Mouse (Mus musculus) bone marrow, adult 2 months (tissue): ENCODE measurements at regions not wholly inside any gene's neighbourhood (a gene's known extent, or its start where the extent isn't known, plus 50 kb on each side); places are given as distances from the start of the nearest gene placed in this dataset.

Experiments
- CTCF ChIP-seq: fragments of 200-500 bp; IDR thresholded peaks from 2 replicates; pipeline ENCODE4 v1.5.1; 2011; ENCODE audit warnings: low read length, control low read depth; ENCODE audit not compliant: control insufficient read depth, insufficient read depth
- POLR2A ChIP-seq: fragments of 200-500 bp; IDR thresholded peaks from 2 replicates; pipeline ENCODE4 v1.6.1; 2011; ENCODE audit warnings: low read depth, mild to moderate bottlenecking, control low read depth, low read length, borderline replicate concordance; ENCODE audit not compliant: control insufficient read depth

GRCm38 (mm10) chr3:137728689-137729088, 57.4 kb downstream of the Gm21962 start:
- no peak for TF ChIP-seq CTCF
- TF ChIP-seq POLR2A: no peak
